Mouse (Mus musculus) kidney, adult 11 months (tissue): ENCODE measurements around the gene Caps2.
"Not testable (repeated sequence)": the region's sequence is repeated elsewhere in the genome, so short reads cannot be mapped to it uniquely, and the experiment has no call there.

ENCODE experiments used
- DNase-seq: peaks from one replicate; pipeline ENCODE4 v3.0.0; 2022

The Caps2 gene

GRCm38 (mm10) chr10:112163168-112163766 is at the start of gene Caps2:
Gene Caps2 (plus strand): TSS chr10:112163621.
- DNase-seq = peak; percentile 17

DNA sequence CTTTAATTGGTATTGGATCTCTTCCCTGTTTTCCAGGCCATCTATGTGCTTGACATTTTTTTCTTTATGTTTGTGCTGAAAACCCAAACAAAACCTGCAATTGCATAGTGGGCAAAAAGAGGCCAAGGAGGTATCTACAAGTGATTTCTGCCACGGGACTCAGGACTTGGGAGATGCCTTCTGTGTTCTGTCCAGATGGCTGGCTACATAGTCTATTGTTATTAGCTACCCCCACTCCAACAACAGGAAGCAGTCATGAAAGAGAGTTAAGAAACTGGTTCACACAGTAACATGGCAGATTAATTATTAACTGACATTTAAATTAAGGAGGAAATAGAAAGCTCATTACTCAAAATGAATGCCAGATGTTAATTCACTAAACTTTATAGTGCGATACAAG is 38.3 kb upstream of the Caps2 start:
- DNase-seq = not testable (repeated sequence)

- not testable (repeated sequence) for DNase-seq
These were observed 35.7 kb upstream of the Caps2 start for GRCm38 (mm10) chr10:112127682-112128230.

- no peak for DNase-seq
These were observed 31.2 kb upstream of the Caps2 start for GRCm38 (mm10) chr10:112132194-112132593.

- DNase-seq = no peak
These were observed 25.2 kb upstream of the Caps2 start for GRCm38 (mm10) chr10:112138050-112138870.

- no peak for DNase-seq
These were observed 24.5 kb upstream of the Caps2 start for GRCm38 (mm10) chr10:112138871-112139430.

GRCm38 (mm10) chr10:112139834-112140233 is 23.6 kb upstream of the Caps2 start:
- no peak for DNase-seq

GRCm38 (mm10) chr10:112159882-112160560 is 3.4 kb upstream of the Caps2 start, which contains the start of gene Glipr1l3:
Gene Glipr1l3 (minus strand): TSS chr10:112160327.
- DNase-seq = peak; percentile 42

DNA sequence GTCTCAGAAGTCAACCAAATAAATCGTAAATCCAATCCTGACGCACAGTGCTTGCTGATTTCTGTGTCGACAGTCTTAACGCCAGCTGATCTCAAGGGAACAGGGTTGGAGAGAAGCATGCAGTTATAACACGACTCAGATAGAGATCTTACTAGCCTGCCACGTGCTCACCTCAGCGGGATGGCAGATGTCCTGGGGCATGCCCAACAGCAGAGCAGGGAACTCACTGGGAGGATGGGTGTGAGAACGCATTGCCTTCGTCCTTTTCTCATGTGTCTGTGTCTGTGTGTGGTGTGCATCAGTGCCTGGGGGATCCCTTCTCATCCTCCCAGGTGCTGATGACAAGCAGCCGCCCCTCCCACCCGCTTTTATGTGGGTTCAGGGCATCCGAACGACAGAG is 13.6 kb downstream of the Caps2 start:
- DNase-seq = not testable (repeated sequence)

- DNase-seq = not testable (repeated sequence)
These were observed 30.5 kb downstream of the Caps2 start for GRCm38 (mm10) chr10:112193919-112194318.

GRCm38 (mm10) chr10:112203463-112203862 is 40.0 kb downstream of the Caps2 start:
- DNase-seq = no peak

DNA sequence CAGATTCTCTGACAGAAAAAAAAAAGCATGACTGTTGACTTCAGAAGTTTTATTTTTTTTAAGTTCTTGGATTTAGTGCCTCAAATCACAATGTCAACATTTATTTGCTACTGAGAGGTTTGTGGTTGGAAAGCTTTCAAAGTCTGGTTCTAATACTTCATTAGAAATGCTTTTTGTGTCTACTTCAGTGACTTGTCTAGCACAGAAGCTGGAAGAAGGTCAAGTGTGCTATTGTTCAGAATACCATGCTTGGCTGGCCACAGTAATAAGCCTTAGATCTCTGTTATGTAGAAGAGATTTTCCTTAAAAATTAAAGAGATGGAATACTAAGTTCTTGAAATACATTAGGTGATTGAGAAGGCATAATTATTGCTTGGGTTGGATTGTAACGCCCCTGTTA is 63.7 kb downstream of the Caps2 start:
- DNase-seq = no peak

DNA sequence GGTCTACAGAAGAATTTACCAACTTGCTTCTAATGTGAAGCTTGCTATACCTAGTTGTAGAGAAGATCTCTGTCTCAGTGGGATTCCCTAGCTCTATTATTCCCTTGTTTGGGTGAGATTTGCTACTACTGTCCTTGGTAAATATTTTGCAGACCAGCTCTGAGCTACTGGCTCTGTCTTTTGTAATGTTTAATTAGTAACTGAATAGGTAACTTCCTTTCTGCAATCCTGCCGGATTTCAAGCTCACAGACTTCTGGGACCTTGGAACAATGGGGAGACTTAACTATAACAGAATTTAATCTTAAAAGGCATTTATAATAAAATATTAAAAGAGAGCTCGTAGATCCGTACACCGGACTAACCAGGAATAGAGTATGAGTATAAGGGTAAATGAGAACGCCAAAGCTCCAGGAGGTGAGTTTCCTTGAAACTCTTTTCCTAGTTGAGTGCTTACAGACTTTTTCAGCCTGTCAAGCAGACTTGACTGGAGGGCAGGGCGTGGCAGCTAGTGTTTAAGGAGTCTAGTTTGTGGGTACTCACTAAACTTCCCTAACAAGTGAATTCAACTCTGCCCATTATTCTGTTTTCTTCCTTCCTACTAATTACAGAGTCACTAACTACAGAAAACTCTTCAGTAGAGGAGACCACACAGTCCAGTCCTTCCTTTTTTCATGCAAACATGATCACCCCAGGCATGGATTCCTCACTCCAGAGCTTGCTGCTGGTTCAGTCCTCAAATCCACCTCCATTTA is 65.8 kb downstream of the Caps2 start:
- peak; percentile 11 for DNase-seq

GRCm38 (mm10) chr10:112232733-112233132 is 69.3 kb downstream of the Caps2 start:
- not testable (repeated sequence) for DNase-seq

DNA sequence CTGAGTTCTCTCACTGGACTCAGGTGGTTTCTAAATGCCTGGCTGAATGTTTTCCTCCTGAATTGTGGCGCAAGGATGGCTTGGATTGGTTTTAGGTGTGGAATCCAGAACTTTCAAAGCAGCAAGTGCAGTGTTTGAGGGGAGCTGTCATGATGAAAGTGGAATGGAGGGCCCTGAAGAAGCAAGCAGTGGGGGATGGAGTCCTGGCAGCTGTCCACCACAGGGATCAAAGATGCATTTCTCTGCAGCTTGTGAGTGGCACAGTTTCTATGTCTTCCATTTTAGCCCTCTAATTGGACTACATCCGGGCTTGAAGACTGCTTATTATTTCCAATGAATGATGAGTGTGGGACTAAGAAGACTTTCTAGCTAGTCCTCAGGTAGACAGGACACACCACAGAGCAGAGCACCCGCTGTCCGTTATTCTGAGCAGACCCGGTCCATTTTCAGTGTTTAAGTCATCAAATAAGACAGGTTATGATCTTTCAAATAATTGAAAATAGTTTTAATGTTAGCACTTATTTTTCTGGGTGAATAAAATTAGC is 72.0 kb downstream of the Caps2 start:
- not testable (repeated sequence) for DNase-seq

GRCm38 (mm10) chr10:112248273-112248672 is 84.9 kb downstream of the Caps2 start:
- no peak for DNase-seq

- no peak for DNase-seq
These were observed 100.0 kb downstream of the Caps2 start for GRCm38 (mm10) chr10:112263467-112263866.
